Comparison of ENCODE assay signal across 11 mouse cellular contexts in the genomic region with DNA sequence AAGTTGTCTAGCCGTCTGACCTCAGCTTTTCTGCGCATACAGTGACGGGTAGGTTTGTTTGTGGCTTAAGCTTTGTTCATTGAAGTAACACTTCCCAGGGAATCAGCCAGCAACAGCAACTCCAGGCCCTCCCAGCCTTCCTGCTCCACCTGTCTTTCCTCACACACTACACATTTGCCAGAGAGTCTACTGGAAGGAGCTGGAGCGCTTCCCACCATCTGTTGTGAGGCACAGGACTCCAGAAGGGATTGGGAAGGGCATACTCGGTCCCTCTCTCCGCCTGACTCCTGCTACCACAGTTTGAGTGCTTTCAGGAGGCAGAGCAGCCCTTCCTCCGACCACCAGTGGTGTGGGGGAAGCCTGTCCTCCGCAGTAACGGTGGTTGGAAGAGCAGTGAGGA.
DNase-seq lines count a peak whose midpoint lies in the region; ATAC-seq and TF ChIP-seq lines count a peak whose summit lies in the region.
"Had no signal": no experiment of that assay in that cellular context is flagged by ENCODE, and none has a peak within 500 bp of the region (broad histone marks: within the 10 kb centered on the region; RNA-seq: fewer than 3 reads in every experiment).

No protein-coding gene starts in this region.

- intact Hi-C loops in heart, adult 2 months (cut with DNase I), result no loop called here

- no peak for TF ChIP-seq POLR2A in heart, adult 2 months (IDR thresholded peaks at IDR 0.05; ENCODE audit: insufficient read depth, low read depth, low read length)

- peak overlapping the region; percentile 31; the same call in 1 of the 2 replicates for H3K27ac ChIP-seq in forebrain, embryonic 13.5 days
- H3K27ac ChIP-seq in forebrain, embryonic 11.5 days (ENCODE audit: low read depth, low read length), result no peak overlapping the region
- no peak overlapping the region for H3K27ac ChIP-seq in kidney, postnatal 0 days
- H3K27ac ChIP-seq in kidney, embryonic 16.5 days (ENCODE audit: low read length), result no peak overlapping the region
- H3K27ac ChIP-seq in heart, adult 2 months, result no peak overlapping the region
- no peak overlapping the region for H3K27ac ChIP-seq in heart, embryonic 12.5 days (ENCODE audit: poor library complexity, severe bottlenecking)

- H3K4me1 ChIP-seq in forebrain, embryonic 13.5 days, result peaks cover 9% of the 10 kb centered on the region; the same call in 1 of the 2 replicates
- no peaks in the 10 kb centered on the region for H3K4me1 ChIP-seq in forebrain, embryonic 11.5 days (replicated peaks; ENCODE audit: control insufficient read depth, insufficient read depth, low read length)
- H3K4me1 ChIP-seq in kidney, postnatal 0 days (replicated peaks; ENCODE audit: insufficient read depth, low read length), result 0 out of 2 replicates have a peak, but pooled peaks cover 6% of the 10 kb centered on the region
- peaks cover 21% of the 10 kb centered on the region; the same call in 1 of the 2 replicates for H3K4me1 ChIP-seq in kidney, embryonic 16.5 days (ENCODE audit: insufficient read depth, low read length)
- no peaks in the 10 kb centered on the region for H3K4me1 ChIP-seq in heart, adult 2 months (ENCODE audit: control insufficient read depth, insufficient read depth, low read length)
- no peaks in the 10 kb centered on the region for H3K4me1 ChIP-seq in heart, embryonic 12.5 days (replicated peaks)

- no peaks in the 10 kb centered on the region for H3K27me3 ChIP-seq in forebrain, embryonic 13.5 days
- H3K27me3 ChIP-seq in forebrain, embryonic 11.5 days (ENCODE audit: control insufficient read depth, insufficient read depth, low read length), result no peaks in the 10 kb centered on the region
- no peaks in the 10 kb centered on the region for H3K27me3 ChIP-seq in kidney, postnatal 0 days (ENCODE audit: insufficient read depth, low read length)
- H3K27me3 ChIP-seq in kidney, embryonic 16.5 days (ENCODE audit: insufficient read depth, low read length), result no peaks in the 10 kb centered on the region
- no peaks in the 10 kb centered on the region for H3K27me3 ChIP-seq in heart, adult 2 months (ENCODE audit: control insufficient read depth, insufficient read depth, low read length)
- H3K27me3 ChIP-seq in heart, embryonic 12.5 days (replicated peaks), result no peaks in the 10 kb centered on the region

- 80% methylated on average over 9 of the region's 9 CpGs for WGBS in forebrain, embryonic 13.5 days
- WGBS in forebrain, embryonic 11.5 days, result 91% methylated on average over 9 of the region's 9 CpGs
- WGBS in kidney, postnatal 0 days, result 67% methylated on average over 9 of the region's 9 CpGs
- WGBS in kidney, embryonic 16.5 days, result 63% methylated on average over 9 of the region's 9 CpGs
- WGBS in heart, adult 2 months, result 82% methylated on average over 9 of the region's 9 CpGs
- 81% methylated on average over 9 of the region's 9 CpGs for WGBS in heart, embryonic 12.5 days

- DNase-seq in forebrain, embryonic 11.5 days (ENCODE audit: low spot score), result no peak
- DNase-seq in kidney, postnatal 0 days (ENCODE audit: low spot score), result peak; percentile 4
- DNase-seq in cerebellum, postnatal 14 days, result peak; percentile 94 to 95
- DNase-seq in right cerebral cortex, adult 18-20 months, result peak; percentile 40
- DNase-seq in heart, adult 2 months, result no peak
- DNase-seq: heart, postnatal 10 days; kidney, postnatal 10 days; lung, adult 2 months had no signal

- H3K79me2 ChIP-seq in heart, adult 2 months (replicated peaks; ENCODE audit: control insufficient read depth, insufficient read depth, low read length), result no peaks in the 10 kb centered on the region

- peak; percentile 75 for ATAC-seq in forebrain, embryonic 13.5 days
- no peak for ATAC-seq in forebrain, embryonic 11.5 days (replicated peaks; ENCODE audit: low FRiP score)
- no peak for ATAC-seq in kidney, postnatal 0 days (replicated peaks; ENCODE audit: low FRiP score, low read depth)
- ATAC-seq in kidney, embryonic 16.5 days (ENCODE audit: low FRiP score, low TSS enrichment), result no peak
- no peak for ATAC-seq in heart, embryonic 12.5 days (ENCODE audit: insufficient number of reproducible peaks, low FRiP score)

- no peak overlapping the region for H3K4me2 ChIP-seq in forebrain, embryonic 13.5 days
- no peak overlapping the region for H3K4me2 ChIP-seq in forebrain, embryonic 11.5 days (ENCODE audit: low read depth, low read length, severe bottlenecking)
- H3K4me2 ChIP-seq in kidney, postnatal 0 days (ENCODE audit: low read length), result no peak overlapping the region
- no peak overlapping the region for H3K4me2 ChIP-seq in kidney, embryonic 16.5 days (replicated peaks; ENCODE audit: low read depth, low read length)
- H3K4me2 ChIP-seq in heart, embryonic 12.5 days, result no peak overlapping the region

- no peak overlapping the region for H3K4me3 ChIP-seq in forebrain, embryonic 13.5 days
- H3K4me3 ChIP-seq in forebrain, embryonic 11.5 days (ENCODE audit: low read depth, low read length), result no peak overlapping the region
- no peak overlapping the region for H3K4me3 ChIP-seq in kidney, postnatal 0 days (replicated peaks; ENCODE audit: low read depth, low read length)
- no peak overlapping the region for H3K4me3 ChIP-seq in kidney, embryonic 16.5 days (ENCODE audit: low read length)
- H3K4me3 ChIP-seq in heart, adult 2 months, result no peak overlapping the region
- no peak overlapping the region for H3K4me3 ChIP-seq in heart, embryonic 12.5 days

- peaks cover 11% of the 10 kb centered on the region; the same call in 1 of the 2 replicates for H3K36me3 ChIP-seq in forebrain, embryonic 13.5 days (ENCODE audit: poor library complexity, severe bottlenecking)
- no peaks in the 10 kb centered on the region for H3K36me3 ChIP-seq in forebrain, embryonic 11.5 days (ENCODE audit: control insufficient read depth, insufficient read depth, low read length)
- 0 out of 2 replicates have a peak, but pooled peaks cover 2% of the 10 kb centered on the region for H3K36me3 ChIP-seq in kidney, postnatal 0 days (ENCODE audit: insufficient read depth, low read length)
- H3K36me3 ChIP-seq in kidney, embryonic 16.5 days (ENCODE audit: insufficient read depth, low read length), result peaks cover 6% of the 10 kb centered on the region; the same call in 1 of the 2 replicates
- H3K36me3 ChIP-seq in heart, adult 2 months (ENCODE audit: control insufficient read depth, insufficient read depth, low read length), result no peaks in the 10 kb centered on the region
- peaks cover 12% of the 10 kb centered on the region; the same call in 1 of the 2 replicates for H3K36me3 ChIP-seq in heart, embryonic 12.5 days

- no peak for TF ChIP-seq EP300 in heart, adult 2 months (IDR thresholded peaks at IDR 0.05; ENCODE audit: insufficient read depth, low read depth, low read length)

- no peaks in the 10 kb centered on the region for H3K9me3 ChIP-seq in forebrain, embryonic 13.5 days (replicated peaks)
- H3K9me3 ChIP-seq in forebrain, embryonic 11.5 days (ENCODE audit: control insufficient read depth, low read length), result no peaks in the 10 kb centered on the region
- no peaks in the 10 kb centered on the region for H3K9me3 ChIP-seq in kidney, postnatal 0 days (replicated peaks; ENCODE audit: low read length)
- H3K9me3 ChIP-seq in kidney, embryonic 16.5 days (ENCODE audit: low read length), result no peaks in the 10 kb centered on the region
- no peaks in the 10 kb centered on the region for H3K9me3 ChIP-seq in heart, embryonic 12.5 days (replicated peaks)

- TF ChIP-seq CTCF in kidney, postnatal 0 days (IDR thresholded peaks at IDR 0.05; ENCODE audit: low read depth), result no peak
- no peak for TF ChIP-seq CTCF in heart, adult 2 months (IDR thresholded peaks at IDR 0.05)

- no peak overlapping the region for H3K9ac ChIP-seq in forebrain, embryonic 13.5 days
- no peak overlapping the region for H3K9ac ChIP-seq in forebrain, embryonic 11.5 days (ENCODE audit: low read length)
- no peak overlapping the region for H3K9ac ChIP-seq in kidney, postnatal 0 days (ENCODE audit: low read depth, low read length)
- H3K9ac ChIP-seq in kidney, embryonic 16.5 days (replicated peaks; ENCODE audit: low read length), result no peak overlapping the region
- no peak overlapping the region for H3K9ac ChIP-seq in heart, adult 2 months (ENCODE audit: low read depth, low read length)
- H3K9ac ChIP-seq in heart, embryonic 12.5 days, result no peak overlapping the region

Comparison
In these comparisons a context has a peak if more than half of its experiments do, and no peak if none do; other contexts are left out.
1. DNase-seq: peak in kidney, postnatal 0 days (single experiment), cerebellum, postnatal 14 days (2 of 2) and right cerebral cortex, adult 18-20 months (single experiment); none in forebrain, embryonic 11.5 days (single experiment) and heart, adult 2 months (0 of 2).